Mouse (Mus musculus) liver, adult 2 months (tissue): ENCODE data around the gene Robo1.

Experiments used
- CTCF ChIP-seq: fragments of 200-500 bp; IDR thresholded peaks from 2 replicates; pipeline ENCODE4 v1.5.1; 2011; ENCODE audit warnings: low read depth, low read length, control low read depth
- POLR2A ChIP-seq: fragments of 200-500 bp; IDR thresholded peaks from 2 replicates; pipeline ENCODE4 v1.6.1; 2011; ENCODE audit warnings: low read length, control low read depth; ENCODE audit not compliant: insufficient read depth; ENCODE audit errors: extremely low read depth

- no peak for TF ChIP-seq CTCF
- TF ChIP-seq POLR2A: no peak
These were observed 703.2 kb downstream of the Robo1 start for GRCm38 (mm10) chr16:73011313-73011712.
